Mouse (Mus musculus) neural tube, embryonic 14.5 days (tissue): ENCODE measurements around the gene Cyp2c50. TPM values are rescaled to one million over a fixed set of nuclear protein-coding genes. Genes with fewer than 3 reads are reported as not detected.
"Not testable (repeated sequence)": the region's sequence is repeated elsewhere in the genome, so short reads cannot be mapped to it uniquely, and the experiment has no call there.

Experiments used
- ATAC-seq: fragments of 200-750 bp; cut with Nextera tagmentation; 2 replicates; pipeline ENCODE4 v1.8.0; 2017; ENCODE audit warnings: low read depth, mild to moderate bottlenecking, moderate TSS enrichment, moderate library complexity
- H3K27ac ChIP-seq: fragments of 300-500 bp; sonication (generic); 2 replicates; pipeline ENCODE4 v1.5.1; 2014; ENCODE audit warnings: low read depth, mild to moderate bottlenecking, control low read depth, low read length, moderate library complexity, mixed read lengths
- H3K27me3 ChIP-seq: fragments of 300-500 bp; sonication (generic); 2 replicates; pipeline ENCODE4 v1.6.1; 2014; ENCODE audit warnings: low read length; ENCODE audit not compliant: control insufficient read depth, insufficient read depth
- H3K36me3 ChIP-seq: fragments of 300-500 bp; sonication (generic); 2 replicates; pipeline ENCODE4 v1.6.1; 2014; ENCODE audit warnings: low read length, mixed read lengths; ENCODE audit not compliant: control insufficient read depth, insufficient read depth
- H3K4me1 ChIP-seq: fragments of 300-500 bp; sonication (generic); 2 replicates; pipeline ENCODE4 v1.6.1; 2014; ENCODE audit warnings: low read length; ENCODE audit not compliant: control insufficient read depth, insufficient read depth
- H3K4me2 ChIP-seq: fragments of 300-500 bp; sonication (generic); 2 replicates; pipeline ENCODE4 v1.6.1; 2014; ENCODE audit warnings: mild to moderate bottlenecking, low read depth, low read length, control low read depth
- H3K4me3 ChIP-seq: fragments of 300-500 bp; sonication (generic); 2 replicates; pipeline ENCODE4 v1.5.1; 2014; ENCODE audit warnings: low read depth, low read length, control low read depth, mixed read lengths
- H3K9ac ChIP-seq: fragments of 300-500 bp; sonication (generic); replicated peaks from 2 replicates; pipeline ENCODE4 v1.6.1; 2014; ENCODE audit warnings: low read depth, mild to moderate bottlenecking, control low read depth, low read length, mixed read lengths
- H3K9me3 ChIP-seq: fragments of 300-500 bp; sonication (generic); 2 replicates; pipeline ENCODE4 v1.6.1; 2016; ENCODE audit warnings: low read length; ENCODE audit not compliant: control insufficient read depth
- WGBS: fragments of 180-500 bp; shearing (Covaris S2); extraction: QIAGEN DNeasy Blood & Tissue Kit; methylation state at CpG from one replicate; pipeline ENCODE4 v1.1.7; 2014; 5-methylcytosine and 5-hydroxymethylcytosine counted together
- polyA plus RNA-seq: library from polyadenylated mRNA; unstranded; fragments of >200 nt; fragmentation: Nextera tagmentation; extraction: Ambion mirVana; gene quantifications from 2 replicates; pipeline ENCODE4 v1.2.1, GENCODE M21; 2014

Cyp2c50 gene
- polyA plus RNA-seq: not detected in 2 replicates

DNA sequence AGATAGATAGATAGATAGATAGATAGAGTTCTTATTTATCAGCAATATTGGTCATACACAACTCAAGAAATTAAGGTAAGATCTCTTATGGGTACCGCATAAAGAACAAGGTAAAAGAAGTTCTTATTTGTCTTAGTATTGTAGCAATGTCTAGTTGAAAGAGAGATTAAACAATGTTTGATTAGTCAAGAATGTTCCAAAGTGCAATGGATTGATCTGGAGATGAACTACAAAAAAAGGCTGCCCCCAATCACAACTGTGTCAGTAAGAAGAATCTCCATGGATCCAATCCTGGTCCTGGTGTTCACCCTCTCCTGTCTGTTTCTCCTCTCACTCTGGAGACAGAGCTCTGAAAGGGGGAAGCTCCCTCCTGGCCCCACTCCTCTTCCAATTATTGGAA, at the start of gene Cyp2c50:
Cyp2c50 (plus strand) TSS at position 268 of the 400 bp plus-strand sequence.
- H3K4me1 ChIP-seq, H3K27ac ChIP-seq, H3K36me3 ChIP-seq, H3K9me3 ChIP-seq, H3K27me3 ChIP-seq, H3K4me3 ChIP-seq, ATAC-seq, H3K9ac ChIP-seq, H3K4me2 ChIP-seq: not testable (repeated sequence)
- WGBS: 98% methylated on average over 1 of the region's 1 CpGs

DNA sequence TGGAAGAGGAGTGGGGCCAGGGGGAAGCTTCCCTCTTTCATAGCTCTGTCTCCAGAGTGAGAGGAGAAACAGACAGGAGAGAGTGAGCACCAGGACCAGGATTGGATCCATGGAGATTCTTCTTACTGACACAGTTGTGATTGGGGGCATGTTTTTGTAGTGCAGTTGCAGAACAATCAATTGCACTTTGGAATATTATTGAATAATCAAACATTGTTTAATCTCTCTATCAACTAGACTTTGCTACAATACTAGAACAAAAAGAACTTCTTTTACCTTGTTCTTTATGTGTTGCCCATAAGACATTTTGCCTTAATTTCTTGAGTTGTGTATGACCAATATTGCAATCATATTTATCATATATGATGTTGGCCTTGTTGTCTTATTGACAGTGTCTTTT, 15.8 kb upstream of the Cyp2c50 start, which contains the start of gene Cyp2c54:
Cyp2c54 (minus strand) TSS at position 127 of the 400 bp plus-strand sequence.
- Histone ChIP-seq H3K4me2 (no peak within 1 kb of the TSS), H3K36me3 (no peaks in the 10 kb centered on the region), H3K9me3 (no peaks in the 10 kb centered on the region), H3K9ac (no peak within 1 kb of the TSS), H3K4me3 (no peak within 1 kb of the TSS), H3K27ac (no peak within 1 kb of the TSS), H3K27me3 (no peaks in the 10 kb centered on the region), H3K4me1 (no peaks in the 10 kb centered on the region)
- ATAC-seq: no peak

DNA sequence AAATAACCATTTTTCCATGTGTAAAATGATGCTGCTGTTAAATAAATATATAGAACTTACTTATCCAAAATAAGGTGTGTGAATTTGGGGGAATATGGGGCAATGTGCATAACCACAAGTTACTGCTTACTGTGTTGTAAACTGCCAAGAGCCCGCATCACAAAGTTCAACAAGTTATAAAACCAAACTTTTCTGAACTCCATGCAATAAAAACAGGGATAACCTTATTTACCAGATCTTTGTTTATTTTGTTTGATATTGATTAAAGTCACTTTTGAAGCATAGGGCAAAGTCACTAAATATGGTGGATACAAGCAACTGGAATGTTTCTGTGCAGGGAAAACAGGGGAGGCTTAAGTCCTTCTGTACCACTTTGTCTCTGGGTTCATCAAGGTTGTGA, 1.1 kb upstream of the Cyp2c50 start:
- no peak overlapping the region for H3K9ac ChIP-seq
- ATAC-seq: no peak
- H3K9me3 ChIP-seq: no peaks in the 10 kb centered on the region
- no peak overlapping the region for H3K4me3 ChIP-seq
- no peaks in the 10 kb centered on the region for H3K36me3 ChIP-seq
- 93% methylated on average over 1 of the region's 1 CpGs for WGBS
- no peaks in the 10 kb centered on the region for H3K4me1 ChIP-seq
- H3K27ac ChIP-seq: no peak overlapping the region
- H3K4me2 ChIP-seq: no peak overlapping the region
- no peaks in the 10 kb centered on the region for H3K27me3 ChIP-seq

DNA sequence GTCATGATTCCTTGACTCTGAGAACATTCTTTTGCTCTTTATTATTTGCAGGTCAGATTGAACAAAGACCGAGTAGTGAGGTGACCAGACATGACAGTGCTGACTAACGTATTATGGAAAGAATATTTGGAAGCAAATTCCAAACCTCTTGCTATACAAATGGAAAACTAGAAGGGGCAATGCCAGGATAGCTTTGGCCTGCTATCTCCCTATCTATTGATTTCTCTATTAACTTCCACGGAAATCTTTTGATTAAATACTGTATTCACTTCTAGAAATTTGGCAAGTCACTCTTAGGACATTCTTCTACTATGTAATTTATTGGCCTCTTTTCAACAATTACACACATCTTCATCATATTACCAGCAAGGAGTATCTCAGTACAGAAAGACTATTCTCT, 1.6 kb downstream of the Cyp2c50 start:
- no peak for ATAC-seq
- Histone ChIP-seq H3K4me1 (no peaks in the 10 kb centered on the region), H3K9me3 (no peaks in the 10 kb centered on the region), H3K4me3 (no peak overlapping the region), H3K27ac (no peak overlapping the region), H3K36me3 (no peaks in the 10 kb centered on the region), H3K9ac (no peak overlapping the region), H3K27me3 (no peaks in the 10 kb centered on the region), H3K4me2 (no peak overlapping the region)
- 85% methylated on average over 3 of the region's 3 CpGs for whole genome bisulfite sequencing

DNA sequence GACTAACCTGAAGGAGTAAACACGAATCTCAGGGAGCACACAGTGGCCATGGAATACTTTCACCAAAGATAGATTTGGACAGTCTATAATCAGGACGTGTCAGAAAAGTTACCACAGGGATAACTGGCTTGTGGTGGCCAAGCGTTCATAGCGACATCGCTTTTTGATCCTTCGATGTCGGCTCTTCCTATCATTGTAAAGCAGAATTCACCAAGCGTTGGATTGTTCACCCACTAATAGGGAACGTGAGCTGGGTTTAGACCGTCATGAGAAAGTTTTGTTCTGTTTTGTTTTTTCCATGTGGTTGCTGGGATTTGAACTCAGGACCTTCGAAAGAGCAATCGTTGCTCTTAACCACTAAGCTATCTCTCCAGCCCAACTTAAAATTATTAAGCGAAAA, 30.1 kb downstream of the Cyp2c50 start:
- 82% methylated on average over 13 of the region's 13 CpGs for WGBS
- ATAC-seq: not testable (repeated sequence)

DNA sequence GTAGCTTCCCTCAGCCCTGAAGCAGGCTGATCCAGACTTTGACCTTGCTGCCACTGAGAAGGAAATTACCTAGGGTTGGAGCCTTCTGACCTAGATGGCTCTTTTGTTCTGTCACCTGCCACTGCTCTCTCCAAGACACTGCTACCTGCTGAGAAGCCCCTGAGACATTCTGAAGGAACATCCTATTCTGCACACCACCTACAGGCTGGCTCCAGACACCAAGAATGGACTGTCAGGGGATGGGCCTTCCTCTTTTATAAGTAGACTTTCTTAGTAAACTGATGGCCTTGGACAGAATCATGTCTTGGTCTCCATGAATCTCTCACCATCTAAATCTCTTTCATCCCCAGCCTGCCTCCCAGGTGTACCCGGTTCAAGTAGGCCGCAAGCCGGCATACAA, 35.7 kb downstream of the Cyp2c50 start:
- H3K9me3 ChIP-seq, H3K27ac ChIP-seq, H3K4me3 ChIP-seq, H3K4me2 ChIP-seq, H3K4me1 ChIP-seq, ATAC-seq, H3K36me3 ChIP-seq, H3K27me3 ChIP-seq, H3K9ac ChIP-seq: not testable (repeated sequence)
- WGBS: 89% methylated on average over 3 of the region's 3 CpGs

More for the DNA sequence above, 30.1 kb downstream of the Cyp2c50 start:
- not testable (repeated sequence) for H3K9ac ChIP-seq, H3K27ac ChIP-seq, H3K27me3 ChIP-seq, H3K36me3 ChIP-seq, H3K4me1 ChIP-seq, H3K4me3 ChIP-seq, H3K9me3 ChIP-seq, H3K4me2 ChIP-seq

DNA sequence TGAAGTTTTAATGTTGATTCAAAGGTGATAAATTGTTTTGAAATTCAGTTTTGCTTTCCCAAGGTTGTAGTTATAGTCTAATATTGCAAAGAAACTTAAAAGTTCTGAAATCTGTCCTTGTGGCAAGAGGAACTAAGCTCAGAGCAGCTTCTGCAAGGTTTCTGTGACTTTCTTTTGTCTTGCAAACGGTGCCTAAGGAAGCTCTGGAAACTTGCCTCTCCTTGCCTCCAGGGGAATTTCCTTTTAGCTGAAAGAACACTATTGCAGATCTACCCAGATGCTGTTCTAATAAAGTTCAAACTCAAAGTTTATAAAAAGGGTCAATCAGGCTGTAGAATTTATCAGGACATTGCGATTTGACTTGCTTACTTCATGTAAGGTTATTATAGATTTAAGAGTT, 37.5 kb downstream of the Cyp2c50 start:
- WGBS: 35% methylated on average over 2 of the region's 2 CpGs
- not testable (repeated sequence) for H3K4me1 ChIP-seq, H3K36me3 ChIP-seq, H3K4me3 ChIP-seq, H3K27ac ChIP-seq, H3K9ac ChIP-seq, H3K4me2 ChIP-seq, H3K27me3 ChIP-seq, ATAC-seq, H3K9me3 ChIP-seq

Other genes starting within 250 kb of the Cyp2c50 start
- not detected in 2 replicates for gene Cyp2c69, start 202.9 kb upstream of the Cyp2c50 start, polyA plus RNA-seq
- not detected in 2 replicates for gene Cyp2c37, start 97.3 kb upstream of the Cyp2c50 start, polyA plus RNA-seq
- not detected in 2 replicates for gene Cyp2c54, start 15.9 kb upstream of the Cyp2c50 start, polyA plus RNA-seq
- gene Cyp2c70, start 97.6 kb downstream of the Cyp2c50 start, polyA plus RNA-seq: not detected in 2 replicates
- 3.2 and 13.6 TPM in 2 replicates for gene Pdlim1, start 182.2 kb downstream of the Cyp2c50 start, polyA plus RNA-seq